Mouse (Mus musculus) neural tube, embryonic 13.5 days (tissue): ENCODE measurements around the gene Per2. TPM values are rescaled to one million over a fixed set of nuclear protein-coding genes. Genes with fewer than 3 reads are reported as not detected.

Experiments
- ATAC-seq: fragments of 200-750 bp; cut with Nextera tagmentation; 2 replicates; pipeline ENCODE4 v1.8.0; 2017; ENCODE audit warnings: low read depth, mild to moderate bottlenecking, moderate TSS enrichment, moderate library complexity
- H3K27ac ChIP-seq: fragments of 300-500 bp; sonication (generic); replicated peaks from 2 replicates; pipeline ENCODE4 v1.5.1; 2015; ENCODE audit warnings: moderate library complexity, mild to moderate bottlenecking, inconsistent platforms
- H3K27me3 ChIP-seq: fragments of 300-500 bp; sonication (generic); 2 replicates; pipeline ENCODE4 v1.6.1; 2015; ENCODE audit warnings: mild to moderate bottlenecking, inconsistent platforms
- H3K36me3 ChIP-seq: fragments of 300-500 bp; sonication (generic); 2 replicates; pipeline ENCODE4 v1.6.1; 2015; ENCODE audit warnings: mild to moderate bottlenecking, inconsistent platforms
- H3K4me1 ChIP-seq: fragments of 300-500 bp; sonication (generic); replicated peaks from 2 replicates; pipeline ENCODE4 v1.6.1; 2015; ENCODE audit warnings: inconsistent platforms
- H3K4me2 ChIP-seq: fragments of 300-500 bp; sonication (generic); 2 replicates; pipeline ENCODE4 v1.6.1; 2015; ENCODE audit warnings: inconsistent platforms, mild to moderate bottlenecking, moderate library complexity
- H3K4me3 ChIP-seq: fragments of 300-500 bp; sonication (generic); 2 replicates; pipeline ENCODE4 v1.5.1; 2015; ENCODE audit warnings: mild to moderate bottlenecking, inconsistent platforms
- H3K9ac ChIP-seq: fragments of 300-500 bp; sonication (generic); 2 replicates; pipeline ENCODE4 v1.6.1; 2015; ENCODE audit warnings: moderate library complexity, mild to moderate bottlenecking, inconsistent platforms
- H3K9me3 ChIP-seq: fragments of 300-500 bp; sonication (generic); 2 replicates; pipeline ENCODE4 v1.6.1; 2016; ENCODE audit warnings: inconsistent platforms
- WGBS: fragments of 180-500 bp; shearing (Covaris S2); methylation state at CpG from one replicate; pipeline ENCODE4 v1.1.7; 2015; 5-methylcytosine and 5-hydroxymethylcytosine counted together
- polyA plus RNA-seq: library from polyadenylated mRNA; unstranded; fragments of >200 nt; fragmentation: Nextera tagmentation; extraction: Ambion mirVana; gene quantifications from 2 replicates; pipeline ENCODE4 v1.2.1, GENCODE M21; 2015

Gene Per2
- polyA plus RNA-seq, 1 experiment from 2014 or later: 3.3 TPM

DNA sequence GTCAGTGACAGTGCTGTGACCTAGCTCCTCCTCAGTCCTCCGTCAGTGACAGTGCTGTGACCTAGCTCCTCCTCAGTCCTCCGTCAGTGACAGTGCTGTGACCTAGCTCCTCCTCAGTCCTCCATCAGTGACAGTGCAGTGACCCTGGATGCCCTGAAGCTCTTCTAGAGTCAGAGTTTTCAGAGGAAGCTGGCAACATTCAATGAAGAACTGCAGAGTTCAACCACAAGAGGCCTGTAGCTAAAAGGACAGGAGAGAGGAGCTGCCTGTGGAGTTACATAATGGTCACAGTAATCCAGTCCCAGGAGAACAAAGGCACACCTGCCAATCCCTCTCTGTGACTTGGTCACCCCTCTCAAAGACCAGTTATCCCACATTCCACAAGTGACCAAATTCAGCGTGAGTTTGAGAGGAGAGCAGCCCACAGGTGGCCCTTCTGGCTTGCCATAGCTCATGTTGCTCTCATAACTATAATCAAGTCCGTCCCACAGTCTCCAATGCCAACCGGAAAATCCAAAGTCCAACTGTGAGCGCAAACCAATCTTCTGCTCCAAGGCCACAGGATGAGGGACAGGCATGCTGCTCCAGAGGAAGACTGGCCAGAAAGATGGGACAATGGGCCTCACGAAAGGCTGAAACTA is 16.7 kb downstream of the Per2 start:
- no peaks in the 10 kb centered on the region for H3K27me3 ChIP-seq
- peaks cover 80% of the 10 kb centered on the region for H3K36me3 ChIP-seq
- no peaks in the 10 kb centered on the region for H3K4me1 ChIP-seq
- no peak overlapping the region for H3K9ac ChIP-seq
- WGBS: 79% methylated on average over 7 of the region's 7 CpGs
- no peak overlapping the region for H3K27ac ChIP-seq
- H3K4me3 ChIP-seq: no peak overlapping the region
- no peak overlapping the region for H3K4me2 ChIP-seq
- H3K9me3 ChIP-seq: no peaks in the 10 kb centered on the region
- ATAC-seq: no peak

DNA sequence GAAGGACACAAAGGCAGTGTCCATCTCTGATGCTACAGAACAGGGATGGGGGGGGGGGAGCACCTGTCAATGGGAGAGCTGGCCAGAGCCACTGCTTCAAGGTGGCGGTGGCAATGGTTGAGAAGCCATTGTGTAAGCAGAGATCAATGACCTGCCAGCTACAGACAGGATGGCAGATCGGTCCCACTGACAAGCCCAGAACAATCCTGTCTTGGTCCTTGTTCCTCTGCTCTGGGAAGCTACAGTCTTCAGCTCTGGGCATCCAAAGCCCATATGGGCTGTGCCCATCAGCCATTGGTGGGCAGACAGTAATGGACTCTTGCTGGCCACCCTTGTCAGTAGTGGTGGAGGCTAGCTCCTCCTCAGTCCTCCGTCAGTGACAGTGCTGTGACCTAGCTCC is 17.3 kb downstream of the Per2 start:
- peaks cover 3% of the 10 kb centered on the region for H3K4me1 ChIP-seq
- H3K9me3 ChIP-seq: no peaks in the 10 kb centered on the region
- H3K36me3 ChIP-seq: peaks cover 73% of the 10 kb centered on the region
- H3K27ac ChIP-seq: no peak overlapping the region
- 79% methylated on average over 3 of the region's 3 CpGs for WGBS
- no peak for ATAC-seq
- H3K27me3 ChIP-seq: no peaks in the 10 kb centered on the region
- no peak overlapping the region for H3K4me3 ChIP-seq
- no peak overlapping the region for H3K9ac ChIP-seq
- H3K4me2 ChIP-seq: no peak overlapping the region

DNA sequence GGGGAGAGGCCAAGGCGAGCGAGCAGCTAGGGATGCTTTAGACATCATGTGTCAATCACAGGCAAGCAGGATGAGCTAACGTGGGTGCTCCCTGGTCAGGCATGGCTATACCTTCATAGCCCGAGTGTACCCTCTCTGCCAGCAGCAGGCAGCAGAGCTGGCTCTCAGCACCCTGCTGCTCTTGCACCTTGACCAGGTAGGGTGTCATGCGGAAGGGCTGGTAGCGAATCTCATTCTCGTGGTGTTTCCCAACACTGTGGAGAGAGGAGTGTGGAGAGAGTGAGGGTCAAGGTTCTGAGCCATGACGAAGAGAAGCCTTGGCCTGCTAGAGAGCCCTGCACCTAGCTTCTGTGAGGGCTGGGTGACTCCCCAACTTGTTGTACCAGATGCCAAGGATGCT is 19.3 kb downstream of the Per2 start:
- ATAC-seq: no peak
- no peak overlapping the region for H3K4me2 ChIP-seq
- peaks cover 63% of the 10 kb centered on the region for H3K36me3 ChIP-seq
- H3K4me1 ChIP-seq: peaks cover 19% of the 10 kb centered on the region
- H3K9ac ChIP-seq: no peak overlapping the region
- no peak overlapping the region for H3K4me3 ChIP-seq
- 86% methylated on average over 8 of the region's 8 CpGs for WGBS
- H3K27me3 ChIP-seq: no peaks in the 10 kb centered on the region
- H3K27ac ChIP-seq: no peak overlapping the region
- no peaks in the 10 kb centered on the region for H3K9me3 ChIP-seq

DNA sequence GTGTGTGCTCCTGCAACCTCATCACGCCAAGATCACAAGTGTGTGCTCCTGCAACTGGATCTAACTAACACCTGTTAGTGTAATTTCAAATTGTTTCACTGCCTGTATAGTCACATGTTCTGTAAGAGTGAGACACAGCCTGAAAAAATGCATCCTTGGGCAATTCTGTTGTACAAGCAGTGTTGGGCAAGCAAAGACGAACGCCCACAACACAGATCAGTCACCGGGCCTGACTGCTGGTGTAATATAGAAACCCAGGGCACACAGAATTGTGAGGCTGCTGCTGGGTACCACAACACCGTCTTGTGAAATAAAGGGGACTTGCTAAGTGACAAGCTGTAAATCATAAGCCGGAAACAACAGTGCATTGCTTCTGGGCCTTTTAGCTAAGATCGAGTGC is 21.6 kb downstream of the Per2 start:
- 70% methylated on average over 7 of the region's 7 CpGs for WGBS
- peaks cover 58% of the 10 kb centered on the region for H3K36me3 ChIP-seq

DNA sequence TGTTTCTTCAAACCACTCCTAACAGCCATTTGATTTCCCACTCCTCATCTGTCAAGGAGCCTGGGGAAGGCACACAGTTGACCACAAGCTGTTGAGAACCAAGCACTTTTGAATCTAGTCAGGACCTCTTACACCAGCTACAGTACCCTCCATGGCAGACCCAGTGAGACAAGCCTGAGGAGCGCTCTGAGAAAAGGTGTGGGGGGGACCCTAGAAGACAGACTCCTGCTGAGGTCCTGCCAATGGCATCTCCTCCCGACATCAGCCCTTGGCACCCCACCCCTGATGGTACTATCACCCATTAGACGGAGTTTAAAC is 22.1 kb downstream of the Per2 start:
- no peaks in the 10 kb centered on the region for H3K9me3 ChIP-seq
- no peaks in the 10 kb centered on the region for H3K27me3 ChIP-seq
- no peak overlapping the region for H3K27ac ChIP-seq
- no peak for ATAC-seq
- H3K4me3 ChIP-seq: no peak overlapping the region
- H3K9ac ChIP-seq: no peak overlapping the region
- H3K4me1 ChIP-seq: peaks cover 19% of the 10 kb centered on the region
- peaks cover 60% of the 10 kb centered on the region for H3K36me3 ChIP-seq
- 86% methylated on average over 3 of the region's 3 CpGs for WGBS
- H3K4me2 ChIP-seq: no peak overlapping the region

More for the DNA sequence above, 21.6 kb downstream of the Per2 start:
- ATAC-seq: no peak
- H3K4me2 ChIP-seq: no peak overlapping the region
- no peaks in the 10 kb centered on the region for H3K9me3 ChIP-seq
- H3K27me3 ChIP-seq: no peaks in the 10 kb centered on the region
- no peak overlapping the region for H3K27ac ChIP-seq
- H3K9ac ChIP-seq: no peak overlapping the region
- H3K4me3 ChIP-seq: no peak overlapping the region
- H3K4me1 ChIP-seq: peaks cover 19% of the 10 kb centered on the region

DNA sequence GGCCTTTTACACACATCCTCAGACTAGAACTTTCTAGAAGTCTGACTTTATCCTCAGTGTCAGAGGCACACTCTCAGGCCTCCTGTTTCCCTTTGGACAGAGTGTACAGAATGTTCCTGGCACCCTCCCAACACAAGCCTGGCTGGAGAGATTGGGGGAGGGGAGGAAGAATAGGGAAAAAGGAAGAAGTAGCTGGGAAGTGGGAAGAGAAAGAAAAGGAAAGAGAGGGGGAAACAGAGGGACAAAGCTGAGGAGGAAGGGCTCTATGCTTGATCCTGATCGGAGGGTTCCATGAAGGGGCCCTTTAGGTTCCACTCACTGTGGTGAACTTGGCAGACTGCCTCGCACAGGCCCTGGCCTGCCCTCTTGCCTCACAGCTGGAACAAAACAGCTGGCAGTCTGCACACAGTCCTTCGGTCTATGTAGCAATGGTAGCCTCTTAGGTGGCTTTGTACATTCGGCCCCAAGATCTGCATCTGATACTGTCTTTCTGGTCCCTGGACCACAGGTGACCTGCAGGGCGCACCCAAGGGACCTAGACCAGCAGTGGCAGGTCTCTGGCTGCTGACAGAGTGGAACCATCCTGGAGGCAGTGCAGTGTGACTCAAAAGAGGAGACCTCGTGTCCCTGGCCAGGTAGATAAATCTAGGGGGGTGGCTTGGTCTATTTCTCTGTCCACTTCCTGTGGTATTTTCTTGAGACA is 22.6 kb downstream of the Per2 start:
- Histone ChIP-seq H3K27me3 (no peaks in the 10 kb centered on the region), H3K4me2 (no peak overlapping the region), H3K4me3 (no peak overlapping the region), H3K36me3 (peaks cover 61% of the 10 kb centered on the region), H3K27ac (no peak overlapping the region; the same call in 1 of the 2 replicates), H3K9me3 (no peaks in the 10 kb centered on the region), H3K9ac (no peak overlapping the region), H3K4me1 (peaks cover 19% of the 10 kb centered on the region)
- 78% methylated on average over 6 of the region's 6 CpGs for WGBS
- ATAC-seq: 0 out of 2 replicates have a peak, but pooled peaks have one; percentile 32

DNA sequence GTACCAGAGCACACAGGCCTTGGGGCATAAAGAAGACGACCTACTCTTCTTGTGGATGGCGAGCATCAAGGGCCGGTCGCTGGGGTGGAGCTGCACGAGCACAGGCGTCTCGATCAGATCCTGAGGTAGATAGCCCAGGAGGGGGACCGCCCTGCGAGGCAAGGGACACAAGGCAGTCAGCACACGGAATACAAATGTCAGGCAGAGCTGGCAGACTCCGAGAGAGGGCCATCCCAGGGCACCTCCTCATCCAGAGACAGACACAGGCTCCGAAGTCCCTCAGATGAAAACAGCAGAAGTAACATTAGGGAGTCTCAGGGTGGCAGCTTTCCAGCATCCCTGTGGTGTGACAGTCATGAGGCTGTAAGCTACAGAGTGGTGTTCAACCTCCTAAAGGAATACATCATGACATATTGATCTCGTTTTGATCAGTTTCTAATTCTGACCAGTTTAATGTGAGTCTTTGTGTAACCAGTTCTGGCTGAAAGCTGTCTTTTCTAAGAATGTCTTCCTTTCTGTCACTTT is 23.5 kb downstream of the Per2 start:
- Histone ChIP-seq H3K4me2 (no peak overlapping the region), H3K27ac (no peak overlapping the region; the same call in 1 of the 2 replicates), H3K9me3 (no peaks in the 10 kb centered on the region), H3K4me3 (no peak overlapping the region), H3K9ac (no peak overlapping the region), H3K27me3 (no peaks in the 10 kb centered on the region), H3K4me1 (peaks cover 19% of the 10 kb centered on the region), H3K36me3 (peaks cover 63% of the 10 kb centered on the region)
- WGBS: 80% methylated on average over 13 of the region's 13 CpGs
- ATAC-seq: no peak

DNA sequence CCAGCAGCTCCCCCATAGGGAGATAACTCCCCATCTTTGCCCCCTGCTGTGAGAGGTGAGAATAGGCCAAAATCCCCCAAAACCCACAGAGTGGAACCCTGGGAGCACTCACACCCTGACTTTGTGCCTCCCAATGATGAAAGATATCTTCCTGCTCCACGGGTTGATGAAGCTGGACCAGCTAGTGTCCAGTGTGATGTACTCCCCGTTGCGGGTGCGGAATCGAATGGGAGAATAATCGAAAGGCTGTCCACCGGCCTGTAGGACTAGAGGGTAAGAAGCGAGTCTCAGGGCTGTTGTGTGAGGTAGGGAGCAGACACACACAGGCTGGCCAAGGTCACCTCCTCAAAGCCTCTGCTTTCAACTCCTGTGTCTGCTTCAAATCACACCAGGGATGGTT is 24.2 kb downstream of the Per2 start:
- no peaks in the 10 kb centered on the region for H3K27me3 ChIP-seq
- WGBS: 91% methylated on average over 8 of the region's 8 CpGs

DNA sequence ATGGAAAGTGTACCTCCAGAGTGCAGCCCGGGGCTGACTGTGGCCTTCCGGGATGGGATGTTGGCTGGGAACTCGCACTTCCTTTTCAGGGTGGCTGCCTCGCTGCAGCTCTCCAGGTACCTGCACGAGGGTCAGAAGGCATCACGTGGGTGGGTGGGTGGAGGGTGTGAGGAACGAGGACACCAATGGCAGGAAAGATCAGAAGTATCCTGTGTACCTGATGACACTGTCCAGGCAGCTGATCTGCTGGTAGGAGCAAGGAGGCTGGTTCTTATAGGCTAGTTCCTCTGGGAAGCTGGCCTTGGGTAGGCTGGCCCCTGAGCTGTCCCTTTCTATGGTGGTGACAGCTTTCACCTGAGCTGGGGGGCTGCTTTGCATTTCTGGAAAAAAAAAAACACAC is 28.4 kb downstream of the Per2 start:
- Histone ChIP-seq H3K9ac (no peak overlapping the region), H3K36me3 (peaks cover 61% of the 10 kb centered on the region), H3K9me3 (no peaks in the 10 kb centered on the region), H3K4me1 (peaks cover 5% of the 10 kb centered on the region), H3K27ac (no peak overlapping the region), H3K27me3 (no peaks in the 10 kb centered on the region), H3K4me2 (no peak overlapping the region), H3K4me3 (no peak overlapping the region)
- no peak for ATAC-seq
- WGBS: 86% methylated on average over 7 of the region's 7 CpGs

More for the DNA sequence above, 24.2 kb downstream of the Per2 start:
- Histone ChIP-seq H3K4me3 (no peak overlapping the region), H3K4me1 (peaks cover 19% of the 10 kb centered on the region), H3K36me3 (peaks cover 56% of the 10 kb centered on the region), H3K9ac (no peak overlapping the region), H3K9me3 (no peaks in the 10 kb centered on the region), H3K27ac (no peak overlapping the region), H3K4me2 (no peak overlapping the region)
- ATAC-seq: no peak

DNA sequence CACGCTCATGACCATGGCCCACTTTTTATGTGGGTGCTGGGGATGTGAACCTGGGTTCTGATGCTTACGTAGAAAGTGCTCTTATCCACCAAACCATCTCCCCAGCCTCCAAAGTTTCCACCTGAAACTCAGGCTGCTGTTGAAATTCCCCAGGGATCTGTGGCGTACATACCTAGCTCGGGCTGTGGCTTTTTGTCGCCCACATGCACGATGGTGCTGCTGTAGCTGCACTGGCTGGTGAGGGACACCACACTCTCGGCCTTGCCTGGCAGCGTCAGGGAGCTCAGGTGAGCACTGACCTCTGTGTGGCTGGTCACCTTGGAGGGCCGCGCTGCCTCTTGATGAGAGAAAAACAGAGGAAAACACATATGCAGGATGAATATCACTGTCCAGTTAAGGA is 29.9 kb downstream of the Per2 start:
- peaks cover 47% of the 10 kb centered on the region for H3K36me3 ChIP-seq
- H3K4me3 ChIP-seq: no peak overlapping the region
- H3K27me3 ChIP-seq: no peaks in the 10 kb centered on the region
- ATAC-seq: no peak
- no peak overlapping the region for H3K4me2 ChIP-seq
- WGBS: 90% methylated on average over 10 of the region's 10 CpGs
- no peak overlapping the region for H3K27ac ChIP-seq
- no peaks in the 10 kb centered on the region for H3K4me1 ChIP-seq
- H3K9me3 ChIP-seq: no peaks in the 10 kb centered on the region
- H3K9ac ChIP-seq: no peak overlapping the region

DNA sequence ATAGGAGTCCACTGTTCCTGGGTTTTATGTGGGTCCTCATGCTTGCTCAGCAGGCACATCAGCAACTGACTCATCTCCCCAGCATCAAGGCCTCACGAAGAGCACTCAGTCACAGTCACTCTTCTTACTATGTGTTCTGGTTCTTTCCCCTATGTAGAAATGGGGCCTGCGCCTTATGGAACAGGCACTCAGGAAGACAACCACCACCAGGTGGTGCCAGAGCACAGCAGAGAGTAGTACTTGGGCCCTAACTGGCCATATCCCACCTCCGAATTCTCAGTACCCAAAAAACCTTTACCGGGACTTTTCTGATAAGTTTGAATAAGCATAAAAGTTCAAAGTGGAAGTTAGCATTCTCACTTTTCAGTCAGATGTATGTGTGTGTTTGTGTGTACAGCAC is 30.5 kb downstream of the Per2 start:
- no peaks in the 10 kb centered on the region for H3K9me3 ChIP-seq
- no peak overlapping the region for H3K9ac ChIP-seq
- H3K4me3 ChIP-seq: no peak overlapping the region
- H3K27me3 ChIP-seq: no peaks in the 10 kb centered on the region
- H3K27ac ChIP-seq: no peak overlapping the region
- no peak for ATAC-seq
- H3K4me2 ChIP-seq: no peak overlapping the region
- no peaks in the 10 kb centered on the region for H3K4me1 ChIP-seq
- peaks cover 51% of the 10 kb centered on the region for H3K36me3 ChIP-seq
- 50% methylated on average over 4 of the region's 4 CpGs for WGBS

DNA sequence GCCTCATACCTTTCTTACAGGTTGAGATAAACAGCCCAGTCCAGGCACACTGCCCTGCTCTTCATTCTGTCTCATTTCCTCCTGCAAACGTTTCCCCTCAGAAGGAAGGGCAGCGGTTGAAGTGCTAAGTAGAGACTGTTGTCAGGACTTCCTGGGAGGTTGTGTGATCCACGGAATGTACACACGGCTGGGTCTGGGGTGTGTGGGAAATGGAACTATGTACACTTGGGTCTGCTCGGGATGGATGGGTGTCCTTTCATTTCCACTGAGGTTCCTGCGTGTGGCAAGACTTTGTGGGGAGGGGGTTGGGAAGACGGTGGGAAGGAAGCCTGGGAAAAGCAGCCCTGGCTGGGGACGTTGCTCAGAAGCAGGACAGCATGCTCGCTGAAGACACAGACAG is 32.7 kb downstream of the Per2 start:
- no peak overlapping the region for H3K4me2 ChIP-seq
- 86% methylated on average over 9 of the region's 9 CpGs for WGBS

More for the DNA sequence above, 32.7 kb downstream of the Per2 start:
- no peaks in the 10 kb centered on the region for H3K9me3 ChIP-seq
- no peak overlapping the region for H3K4me3 ChIP-seq
- H3K27ac ChIP-seq: no peak overlapping the region
- no peak overlapping the region for H3K9ac ChIP-seq
- no peaks in the 10 kb centered on the region for H3K4me1 ChIP-seq
- no peak for ATAC-seq
- H3K27me3 ChIP-seq: no peaks in the 10 kb centered on the region
- H3K36me3 ChIP-seq: peaks cover 32% of the 10 kb centered on the region
